Mouse (Mus musculus) G1E (cell line): Measurements from ENCODE around the gene Gm13030.

Experiments used
- CTCF ChIP-seq: IDR thresholded peaks from 2 replicates; pipeline ENCODE4 v1.5.1; 2012; ENCODE audit warnings: low read depth, low read length, inconsistent platforms, mixed read lengths
- GATA1 ChIP-seq: IDR thresholded peaks from 2 replicates; pipeline ENCODE4 v1.6.1; 2012; ENCODE audit warnings: borderline replicate concordance, low read length, inconsistent platforms, mixed read lengths
- POLR2AphosphoS5 ChIP-seq: IDR thresholded peaks from 2 replicates; pipeline ENCODE4 v1.6.1; 2012; ENCODE audit warnings: low read depth, low read length, inconsistent platforms; ENCODE audit not compliant: insufficient replicate concordance

- TF ChIP-seq CTCF (no peak), POLR2AphosphoS5 (no peak), GATA1 (no peak)
Measured at GRCm38 (mm10) chr4:138877731-138878130, 4.0 kb upstream of the Gm13030 start, which contains the start of gene Pla2g2e.
